8 mouse cellular contexts compared by ENCODE assay signal in the genomic region with DNA sequence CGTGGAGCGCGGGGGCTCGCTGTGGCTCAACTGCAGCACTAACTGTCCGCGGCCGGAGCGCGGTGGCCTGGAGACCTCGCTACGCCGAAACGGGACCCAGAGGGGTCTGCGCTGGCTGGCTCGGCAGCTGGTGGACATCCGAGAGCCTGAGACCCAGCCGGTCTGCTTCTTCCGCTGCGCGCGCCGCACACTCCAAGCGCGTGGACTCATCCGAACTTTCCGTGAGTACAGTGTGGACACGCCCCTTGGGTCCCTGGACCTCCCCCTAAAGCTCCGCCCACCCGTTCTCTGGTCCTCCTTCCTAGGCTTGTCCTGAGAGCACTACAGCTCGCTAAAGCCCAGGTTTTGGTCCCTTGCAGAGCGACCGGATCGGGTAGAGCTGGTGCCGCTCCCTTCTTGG. TPM values are rescaled to one million over a fixed set of nuclear protein-coding genes. Genes with fewer than 3 reads are reported as not detected.
A peak's percentile ranks its signal among the peaks of the same experiment; 100 is the strongest.
DNase-seq lines count a peak whose midpoint lies in the region; ATAC-seq and TF ChIP-seq lines count a peak whose summit lies in the region.

No protein-coding gene starts in this region.

- peak overlapping the region; percentile 99 for H3K4me2 ChIP-seq in lung, embryonic 16.5 days (ENCODE audit: low read depth, low read length)

- intact Hi-C loops in heart, postnatal 14 days (cut with DNase I), result loop anchor here (5.0 kb wide), 1 partner anchor 59 kb away; the partner anchor contains the start of genes Gm38431 and Raver1

- DNase-seq in adrenal gland, adult 8-10 months, result peak; percentile 83
- peak; percentile 72 for DNase-seq in fibroblast of lung, adult 2 months (ENCODE audit: low read depth)
- peak; percentile 81 to 89 for DNase-seq in heart, postnatal 14 days
- peak; percentile 73 for DNase-seq in large intestine, adult 2 months (ENCODE audit: low read depth, low spot score)
- peak; percentile 82 for DNase-seq in urinary bladder, postnatal 25 days (ENCODE audit: low spot score)

- no peaks in the 10 kb centered on the region for H3K9me3 ChIP-seq in E14TG2a.4 (ENCODE audit: low read length)
- no peaks in the 10 kb centered on the region for H3K9me3 ChIP-seq in lung, embryonic 16.5 days (ENCODE audit: control insufficient read depth, low read length)

- H3K4me1 ChIP-seq in E14TG2a.4 (replicated peaks; ENCODE audit: low read depth, low read length), result peaks cover 93% of the 10 kb centered on the region
- peaks cover 56% of the 10 kb centered on the region for H3K4me1 ChIP-seq in lung, embryonic 16.5 days (replicated peaks; ENCODE audit: control insufficient read depth, insufficient read depth, low read length)
- peaks cover 64% of the 10 kb centered on the region for H3K4me1 ChIP-seq in olfactory bulb, adult 2 months (ENCODE audit: control insufficient read depth, insufficient read depth, low read length)

- H3K4me3 ChIP-seq in E14TG2a.4 (replicated peaks; ENCODE audit: low read length), result peak overlapping the region; percentile 87
- H3K4me3 ChIP-seq in lung, embryonic 16.5 days (ENCODE audit: low read length), result peak overlapping the region; percentile 65
- H3K4me3 ChIP-seq in olfactory bulb, adult 2 months (ENCODE audit: insufficient read depth, low read depth, low read length), result peak overlapping the region; percentile 59

- peak overlapping the region; percentile 65 for H3K9ac ChIP-seq in lung, embryonic 16.5 days (ENCODE audit: low read length)

- under 1% methylated on average over 34 of the region's 34 CpGs for WGBS in large intestine, adult 2 months
- WGBS in lung, embryonic 16.5 days, result under 1% methylated on average over 34 of the region's 34 CpGs
- whole genome bisulfite sequencing in olfactory bulb, adult 2 months, result under 1% methylated on average over 34 of the region's 34 CpGs

- H3K27ac ChIP-seq in lung, embryonic 16.5 days (ENCODE audit: low read length), result no peak overlapping the region
- H3K27ac ChIP-seq in olfactory bulb, adult 2 months (ENCODE audit: insufficient read depth, low read depth, low read length), result peak overlapping the region; percentile 93

- TF ChIP-seq POLR2A in olfactory bulb, adult 2 months (IDR thresholded peaks at IDR 0.05; ENCODE audit: insufficient read depth, low read depth, low read length), result no peak

- H3K27me3 ChIP-seq in E14TG2a.4 (ENCODE audit: insufficient read depth, low read length), result peaks cover 62% of the 10 kb centered on the region
- peaks cover 64% of the 10 kb centered on the region for H3K27me3 ChIP-seq in lung, embryonic 16.5 days (ENCODE audit: control insufficient read depth, insufficient read depth, low read depth, low read length)

- H3K36me3 ChIP-seq in E14TG2a.4 (ENCODE audit: insufficient read depth, low read length), result peaks cover 9% of the 10 kb centered on the region
- H3K36me3 ChIP-seq in lung, embryonic 16.5 days (ENCODE audit: control insufficient read depth, insufficient read depth, low read length), result no peaks in the 10 kb centered on the region

- no peak for TF ChIP-seq CTCF in E14TG2a.4 (conservative IDR thresholded peaks at IDR 0.05; ENCODE audit: low read length)
- no peak for TF ChIP-seq CTCF in olfactory bulb, adult 2 months (IDR thresholded peaks at IDR 0.05; ENCODE audit: insufficient read depth, low read depth, low read length)

- peak; percentile 71 for ATAC-seq in lung, embryonic 16.5 days (ENCODE audit: low read depth)

RNA-seq across cellular contexts. Expression of gene Icam5, which starts 1.3 kb away (rescaled TPM):
- total RNA-seq in adrenal gland, adult 8-10 months (2022), result under 1 TPM; 0.23 to 0.94 (median 0.50) TPM
- under 1 TPM in 1 of 2 experiments, not detected in 1; 0.12 TPM for total RNA-seq in heart, postnatal 14 days (2021)
- 0.14 and 0.16 TPM in 2 replicates for polyA plus RNA-seq in large intestine, adult 2 months (2012; rRNA removed)
- 0.24 and 0.33 TPM in 2 replicates for polyA plus RNA-seq in lung, embryonic 16.5 days (2015; fragmentation: Nextera tagmentation; extraction: Ambion mirVana)
- not detected in 2 replicates for polyA plus RNA-seq in olfactory bulb, adult 2 months (2012; ENCODE audit: insufficient read depth, insufficient read length, low replicate concordance, missing spikeins)

RNA-seq across cellular contexts. Expression of gene Icam4, which starts 4.0 kb away (rescaled TPM):
- 1 to 10 TPM; 1.6 to 7.8 (median 5.4) TPM for total RNA-seq in adrenal gland, adult 8-10 months (2022)
- total RNA-seq in heart, postnatal 14 days (2021), result under 1 TPM; 0.37 to 0.38 TPM
- 0.19 and 0.38 TPM in 2 replicates for polyA plus RNA-seq in large intestine, adult 2 months (2012; rRNA removed)
- 2.2 and 4.2 TPM in 2 replicates for polyA plus RNA-seq in lung, embryonic 16.5 days (2015; fragmentation: Nextera tagmentation; extraction: Ambion mirVana)
- polyA plus RNA-seq in olfactory bulb, adult 2 months (2012; ENCODE audit: insufficient read depth, insufficient read length, low replicate concordance, missing spikeins), result not detected in 2 replicates

RNA-seq across cellular contexts. Expression of gene Icam1, which starts 17.4 kb away (rescaled TPM):
- total RNA-seq in adrenal gland, adult 8-10 months (2022), result 10 to 100 TPM; 14.9 to 33.1 (median 22.2) TPM
- 10 to 100 TPM in 1 of 2 experiments, 1 to 10 TPM in 1; 8.5 to 10.1 TPM for total RNA-seq in heart, postnatal 14 days (2021)
- 13.1 and 15.2 TPM in 2 replicates for polyA plus RNA-seq in large intestine, adult 2 months (2012; rRNA removed)
- polyA plus RNA-seq in lung, embryonic 16.5 days (2015; fragmentation: Nextera tagmentation; extraction: Ambion mirVana), result 76.2 and 93.0 TPM in 2 replicates
- polyA plus RNA-seq in olfactory bulb, adult 2 months (2012; ENCODE audit: insufficient read depth, insufficient read length, low replicate concordance, missing spikeins), result not detected in 2 replicates

RNA-seq across cellular contexts. Expression of gene Mrpl4, which starts 30.6 kb away (rescaled TPM):
- 100 to 1,000 TPM; 124 to 131 (median 129) TPM for total RNA-seq in adrenal gland, adult 8-10 months (2022)
- 100 to 1,000 TPM; 116 to 123 TPM for total RNA-seq in heart, postnatal 14 days (2021)
- 97.6 and 106 TPM in 2 replicates for polyA plus RNA-seq in large intestine, adult 2 months (2012; rRNA removed)
- 156 TPM in 2 replicates for polyA plus RNA-seq in lung, embryonic 16.5 days (2015; fragmentation: Nextera tagmentation; extraction: Ambion mirVana)
- polyA plus RNA-seq in olfactory bulb, adult 2 months (2012; ENCODE audit: insufficient read depth, insufficient read length, low replicate concordance, missing spikeins), result not detected in 2 replicates

RNA-seq across cellular contexts. Expression of gene Zglp1, which starts 33.8 kb away (rescaled TPM):
- under 1 TPM in 1 of 4 experiments, not detected in 3; 0.70 TPM for total RNA-seq in adrenal gland, adult 8-10 months (2022)
- not detected for total RNA-seq in heart, postnatal 14 days (2021)
- polyA plus RNA-seq in large intestine, adult 2 months (2012; rRNA removed), result 0.21 and 1.7 TPM in 2 replicates
- polyA plus RNA-seq in lung, embryonic 16.5 days (2015; fragmentation: Nextera tagmentation; extraction: Ambion mirVana), result 1.1 and 1.2 TPM in 2 replicates
- polyA plus RNA-seq in olfactory bulb, adult 2 months (2012; ENCODE audit: insufficient read depth, insufficient read length, low replicate concordance, missing spikeins), result not detected in 2 replicates

Comparison
In these comparisons a context has a peak if more than half of its experiments do, and no peak if none do; other contexts are left out.
1. RNA of gene Icam1, which starts 17.4 kb away (polyA plus RNA-seq): 76.2 to 93.0 TPM in lung, embryonic 16.5 days and 13.1 to 15.2 TPM in large intestine, adult 2 months; not detected in olfactory bulb, adult 2 months; every median in the first group is over 10 times any median in the second.
2. Peak in every context shown above with its lines, with median percentiles within 50 percentile points of each other: H3K4me3 ChIP-seq and DNase-seq.